Mouse (Mus musculus): ENCODE measurements at regions not wholly inside any gene's neighbourhood (a gene's known extent, or its start where the extent isn't known, plus 50 kb on each side); places are given as distances from the start of the nearest gene placed in this dataset.
A peak's percentile ranks its signal among the peaks of the same experiment; 100 is the strongest.

GRCm38 (mm10) chr3:130936980-130937379, 173.3 kb upstream of the Lef1 start:
- Histone ChIP-seq H3K9ac (ENCODE audit: low read length) (no peak overlapping the region), H3K4me2 (ENCODE audit: low read length) (no peak overlapping the region), H3K9me3 (replicated peaks; ENCODE audit: control insufficient read depth, low read length) (no peaks in the 10 kb centered on the region), H3K4me3 (ENCODE audit: low read depth, low read length) (no peak overlapping the region), H3K27ac (ENCODE audit: low read depth, low read length) (no peak overlapping the region), H3K27me3 (replicated peaks; ENCODE audit: control insufficient read depth, insufficient read depth, low read length) (no peaks in the 10 kb centered on the region), H3K4me1 (ENCODE audit: control insufficient read depth, insufficient read depth, low read length) (0 out of 2 replicates have a peak, but pooled peaks cover 3% of the 10 kb centered on the region), H3K36me3 (ENCODE audit: control insufficient read depth, insufficient read depth, low read length) (no peaks in the 10 kb centered on the region)
- 78% methylated on average over 5 of the region's 5 CpGs for WGBS
- ATAC-seq (no peak), DNase-seq (ENCODE audit: low spot score) (no peak)

GRCm38 (mm10) chr3:130936336-130936735, 173.9 kb upstream of the Lef1 start:
- Histone ChIP-seq H3K4me3 (ENCODE audit: low read depth, low read length) (no peak overlapping the region), H3K9ac (ENCODE audit: low read length) (no peak overlapping the region), H3K36me3 (ENCODE audit: control insufficient read depth, insufficient read depth, low read length) (no peaks in the 10 kb centered on the region), H3K27me3 (replicated peaks; ENCODE audit: control insufficient read depth, insufficient read depth, low read length) (no peaks in the 10 kb centered on the region), H3K27ac (ENCODE audit: low read depth, low read length) (no peak overlapping the region), H3K4me1 (ENCODE audit: control insufficient read depth, insufficient read depth, low read length) (0 out of 2 replicates have a peak, but pooled peaks cover 3% of the 10 kb centered on the region), H3K4me2 (ENCODE audit: low read length) (no peak overlapping the region), H3K9me3 (replicated peaks; ENCODE audit: control insufficient read depth, low read length) (no peaks in the 10 kb centered on the region)
- WGBS, result 54% methylated on average over 7 of the region's 7 CpGs
- no peak for ATAC-seq
- DNase-seq (ENCODE audit: low spot score), result no peak

DNA sequence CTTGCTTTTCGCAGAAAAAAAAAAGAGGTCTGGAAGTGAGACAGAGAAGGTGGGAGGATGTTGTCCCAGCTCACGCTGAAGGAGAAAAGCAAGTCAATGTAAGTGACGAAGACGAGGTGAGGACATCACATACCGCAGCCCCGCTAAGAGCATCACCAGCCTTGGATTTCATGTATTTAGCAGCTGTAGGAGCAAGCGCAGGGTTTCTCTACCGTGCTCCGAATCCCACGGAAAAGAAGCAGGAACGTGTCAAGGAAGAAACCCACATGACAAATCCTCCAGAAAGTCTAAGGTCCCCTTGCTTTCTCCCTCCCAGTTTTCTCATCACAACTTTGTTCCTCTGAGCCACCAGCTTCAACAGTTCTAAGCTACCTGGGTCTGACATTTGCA, 174.3 kb upstream of the Lef1 start:
- Histone ChIP-seq H3K27me3 (replicated peaks; ENCODE audit: control insufficient read depth, insufficient read depth, low read length) (no peaks in the 10 kb centered on the region), H3K27ac (ENCODE audit: low read depth, low read length) (no peak overlapping the region), H3K9me3 (replicated peaks; ENCODE audit: control insufficient read depth, low read length) (no peaks in the 10 kb centered on the region), H3K4me2 (ENCODE audit: low read length) (no peak overlapping the region), H3K36me3 (ENCODE audit: control insufficient read depth, insufficient read depth, low read length) (no peaks in the 10 kb centered on the region), H3K4me3 (ENCODE audit: low read depth, low read length) (no peak overlapping the region), H3K9ac (ENCODE audit: low read length) (no peak overlapping the region), H3K4me1 (ENCODE audit: control insufficient read depth, insufficient read depth, low read length) (0 out of 2 replicates have a peak, but pooled peaks cover 3% of the 10 kb centered on the region)
- no peak for DNase-seq (ENCODE audit: low spot score)
- 86% methylated on average over 11 of the region's 11 CpGs for WGBS
- ATAC-seq, result no peak

- H3K9me3 ChIP-seq (replicated peaks; ENCODE audit: control insufficient read depth, low read length), result no peaks in the 10 kb centered on the region
- WGBS, result 67% methylated on average over 8 of the region's 8 CpGs
- H3K4me3 ChIP-seq (ENCODE audit: low read depth, low read length), result no peak overlapping the region
- H3K27me3 ChIP-seq (replicated peaks; ENCODE audit: control insufficient read depth, insufficient read depth, low read length), result no peaks in the 10 kb centered on the region
- H3K27ac ChIP-seq (ENCODE audit: low read depth, low read length), result no peak overlapping the region
- ATAC-seq (no peak), DNase-seq (ENCODE audit: low spot score) (no peak)
- H3K4me1 ChIP-seq (ENCODE audit: control insufficient read depth, insufficient read depth, low read length), result 0 out of 2 replicates have a peak, but pooled peaks cover 3% of the 10 kb centered on the region
- H3K4me2 ChIP-seq (ENCODE audit: low read length), result no peak overlapping the region
- H3K36me3 ChIP-seq (ENCODE audit: control insufficient read depth, insufficient read depth, low read length), result no peaks in the 10 kb centered on the region
- no peak overlapping the region for H3K9ac ChIP-seq (ENCODE audit: low read length)
Measured at GRCm38 (mm10) chr3:130935302-130935925, 174.9 kb upstream of the Lef1 start.

- Histone ChIP-seq H3K27ac (ENCODE audit: low read depth, low read length) (no peak overlapping the region), H3K4me2 (ENCODE audit: low read length) (no peak overlapping the region), H3K9me3 (replicated peaks; ENCODE audit: control insufficient read depth, low read length) (no peaks in the 10 kb centered on the region), H3K9ac (ENCODE audit: low read length) (no peak overlapping the region), H3K4me1 (ENCODE audit: control insufficient read depth, insufficient read depth, low read length) (0 out of 2 replicates have a peak, but pooled peaks cover 3% of the 10 kb centered on the region), H3K36me3 (ENCODE audit: control insufficient read depth, insufficient read depth, low read length) (no peaks in the 10 kb centered on the region), H3K4me3 (ENCODE audit: low read depth, low read length) (no peak overlapping the region), H3K27me3 (replicated peaks; ENCODE audit: control insufficient read depth, insufficient read depth, low read length) (no peaks in the 10 kb centered on the region)
- DNase-seq (ENCODE audit: low spot score) (no peak), ATAC-seq (no peak)
- WGBS, result 79% methylated on average over 6 of the region's 6 CpGs
Measured at GRCm38 (mm10) chr3:130932723-130933122, 177.5 kb upstream of the Lef1 start.

- ATAC-seq (no peak), DNase-seq (ENCODE audit: low spot score) (no peak)
- H3K4me3 ChIP-seq (ENCODE audit: low read depth, low read length), result no peak overlapping the region
- no peaks in the 10 kb centered on the region for H3K27me3 ChIP-seq (replicated peaks; ENCODE audit: control insufficient read depth, insufficient read depth, low read length)
- 0 out of 2 replicates have a peak, but pooled peaks cover 3% of the 10 kb centered on the region for H3K4me1 ChIP-seq (ENCODE audit: control insufficient read depth, insufficient read depth, low read length)
- H3K9me3 ChIP-seq (replicated peaks; ENCODE audit: control insufficient read depth, low read length), result no peaks in the 10 kb centered on the region
- H3K9ac ChIP-seq (ENCODE audit: low read length), result no peak overlapping the region
- H3K36me3 ChIP-seq (ENCODE audit: control insufficient read depth, insufficient read depth, low read length), result no peaks in the 10 kb centered on the region
- no peak overlapping the region for H3K27ac ChIP-seq (ENCODE audit: low read depth, low read length)
- H3K4me2 ChIP-seq (ENCODE audit: low read length), result no peak overlapping the region
- WGBS, result 92% methylated on average over 5 of the region's 5 CpGs
Measured at GRCm38 (mm10) chr3:130932226-130932625, 178.0 kb upstream of the Lef1 start.

GRCm38 (mm10) chr3:130925000-130925399, 185.3 kb upstream of the Lef1 start:
- 61% methylated on average over 5 of the region's 5 CpGs for WGBS
- H3K4me2 ChIP-seq (ENCODE audit: low read length), result no peak overlapping the region
- H3K27me3 ChIP-seq (replicated peaks; ENCODE audit: control insufficient read depth, insufficient read depth, low read length), result no peaks in the 10 kb centered on the region
- ATAC-seq, result no peak
- H3K9me3 ChIP-seq (replicated peaks; ENCODE audit: control insufficient read depth, low read length), result no peaks in the 10 kb centered on the region
- H3K36me3 ChIP-seq (ENCODE audit: control insufficient read depth, insufficient read depth, low read length), result no peaks in the 10 kb centered on the region
- H3K4me1 ChIP-seq (ENCODE audit: control insufficient read depth, insufficient read depth, low read length), result peaks cover 10% of the 10 kb centered on the region
- H3K4me3 ChIP-seq (ENCODE audit: low read depth, low read length), result no peak overlapping the region
- no peak overlapping the region for H3K9ac ChIP-seq (ENCODE audit: low read length)
- no peak overlapping the region for H3K27ac ChIP-seq (ENCODE audit: low read depth, low read length)
- no peak for DNase-seq (ENCODE audit: low spot score)

- H3K9ac ChIP-seq (ENCODE audit: low read length), result peak overlapping the region; percentile 45
- peaks cover 10% of the 10 kb centered on the region for H3K4me1 ChIP-seq (ENCODE audit: control insufficient read depth, insufficient read depth, low read length)
- H3K27ac ChIP-seq (ENCODE audit: low read depth, low read length), result no peak overlapping the region
- H3K27me3 ChIP-seq (replicated peaks; ENCODE audit: control insufficient read depth, insufficient read depth, low read length), result no peaks in the 10 kb centered on the region
- no peaks in the 10 kb centered on the region for H3K36me3 ChIP-seq (ENCODE audit: control insufficient read depth, insufficient read depth, low read length)
- peak; percentile 38 for DNase-seq (ENCODE audit: low spot score)
- H3K4me3 ChIP-seq (ENCODE audit: low read depth, low read length), result peak overlapping the region; percentile 9
- H3K4me2 ChIP-seq (ENCODE audit: low read length), result peak overlapping the region; percentile 50
- no peaks in the 10 kb centered on the region for H3K9me3 ChIP-seq (replicated peaks; ENCODE audit: control insufficient read depth, low read length)
- WGBS, result 13% methylated on average over 8 of the region's 8 CpGs
- peak; percentile 65; the same call in 1 of the 2 replicates for ATAC-seq
Measured at GRCm38 (mm10) chr3:130923615-130923958, 186.7 kb upstream of the Lef1 start.

DNA sequence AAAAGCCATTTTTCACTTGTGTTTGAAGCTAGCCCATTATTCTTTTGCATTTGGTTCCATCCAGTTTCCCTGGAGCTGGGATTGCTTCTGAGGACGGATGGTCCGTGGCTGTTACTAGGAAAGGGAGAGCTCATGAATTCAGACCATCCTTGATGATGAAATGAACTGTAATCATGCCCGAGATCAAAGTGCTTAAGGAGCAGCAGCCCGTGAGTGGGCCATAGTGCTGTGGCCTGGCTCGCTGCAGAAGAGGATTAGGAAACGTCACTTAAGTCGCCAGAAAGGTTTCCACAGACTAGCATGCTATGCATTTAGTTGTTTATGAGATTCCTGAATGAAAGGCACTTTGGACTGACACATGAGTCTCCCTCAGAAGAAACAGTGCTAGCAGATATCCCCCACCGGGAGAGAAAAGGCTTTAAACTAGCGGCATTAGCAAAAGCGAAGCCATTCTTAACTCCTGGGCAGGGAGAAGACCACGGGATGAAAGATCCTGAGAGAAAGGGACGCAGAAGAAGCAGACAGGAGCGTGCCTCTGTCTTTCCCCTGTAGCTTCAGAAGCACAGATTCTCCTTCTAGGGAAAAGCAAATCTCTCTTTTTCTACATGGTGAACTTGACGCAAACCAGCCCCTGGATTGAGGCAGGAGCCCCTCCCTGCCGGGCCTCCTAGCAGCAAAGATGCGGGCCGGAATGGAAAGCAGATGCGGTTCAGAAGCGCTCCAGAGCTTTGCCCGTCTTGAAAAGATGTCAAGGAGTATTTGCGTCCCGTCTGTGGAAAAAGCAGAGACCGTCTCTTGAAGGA, 187.3 kb upstream of the Lef1 start:
- Histone ChIP-seq H3K36me3 (ENCODE audit: control insufficient read depth, insufficient read depth, low read length) (no peaks in the 10 kb centered on the region), H3K27me3 (replicated peaks; ENCODE audit: control insufficient read depth, insufficient read depth, low read length) (no peaks in the 10 kb centered on the region), H3K9me3 (replicated peaks; ENCODE audit: control insufficient read depth, low read length) (no peaks in the 10 kb centered on the region), H3K4me1 (ENCODE audit: control insufficient read depth, insufficient read depth, low read length) (peaks cover 10% of the 10 kb centered on the region), H3K4me2 (ENCODE audit: low read length) (peak overlapping the region; percentile 50), H3K9ac (ENCODE audit: low read length) (peak overlapping the region; percentile 45; the same call in 1 of the 2 replicates), H3K4me3 (ENCODE audit: low read depth, low read length) (peak overlapping the region; percentile 9), H3K27ac (ENCODE audit: low read depth, low read length) (no peak overlapping the region)
- DNase-seq (ENCODE audit: low spot score), result peak; percentile 34
- WGBS, result 4% methylated on average over 23 of the region's 23 CpGs
- ATAC-seq, result peak; percentile 41; the same call in 1 of the 2 replicates
